Mouse (Mus musculus): ENCODE results near the gene Plekhh2.

DNA sequence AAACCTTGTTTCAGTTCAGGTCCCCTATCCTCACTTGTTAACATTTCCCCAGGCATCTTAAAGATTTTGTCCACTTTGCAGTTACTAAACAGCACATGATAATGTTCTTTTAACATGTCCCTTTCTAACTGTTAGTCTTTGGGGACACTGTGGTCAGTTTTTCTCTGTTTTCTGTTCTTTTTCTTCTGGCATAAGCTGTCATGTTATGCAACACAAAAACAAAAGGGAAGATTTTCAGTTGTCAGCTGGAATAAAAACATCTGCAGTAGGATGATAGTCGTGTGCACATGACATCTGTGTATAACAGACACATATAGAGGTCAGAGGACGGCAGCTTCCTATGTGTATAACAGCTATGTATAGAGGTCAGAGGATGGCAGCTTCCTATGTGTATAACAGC, 5.8 kb upstream of the Plekhh2 start:
- TF ChIP-seq CTCF (IDR thresholded peaks at IDR 0.05; ENCODE audit: borderline replicate concordance, extremely low read depth, insufficient read depth, insufficient read length) (no peak), POLR2A (IDR thresholded peaks at IDR 0.05; ENCODE audit: borderline replicate concordance, extremely low read depth, insufficient read depth, insufficient read length, poor library complexity, severe bottlenecking) (no peak)
